Mouse (Mus musculus) stomach, embryonic 16.5 days (tissue): Measurements from ENCODE around the gene Ankrd24. TPM values are rescaled to one million over a fixed set of nuclear protein-coding genes. Genes with fewer than 3 reads are reported as not detected.

Experiments
- ATAC-seq: fragments of 200-750 bp; cut with Nextera tagmentation; 2 replicates; pipeline ENCODE4 v1.8.0; 2017; ENCODE audit warnings: moderate number of reproducible peaks, moderate TSS enrichment; ENCODE audit not compliant: insufficient read depth, low FRiP score
- H3K27ac ChIP-seq: fragments of 300-500 bp; sonication (generic); 2 replicates; pipeline ENCODE4 v1.5.1; 2014; ENCODE audit warnings: low read length
- H3K27me3 ChIP-seq: fragments of 300-500 bp; sonication (generic); 2 replicates; pipeline ENCODE4 v1.6.1; 2014; ENCODE audit warnings: low read length, control low read depth, mixed read lengths; ENCODE audit not compliant: control insufficient read depth, insufficient read depth
- H3K36me3 ChIP-seq: fragments of 300-500 bp; sonication (generic); 2 replicates; pipeline ENCODE4 v1.6.1; 2014; ENCODE audit warnings: low read length; ENCODE audit not compliant: control insufficient read depth, insufficient read depth
- H3K4me1 ChIP-seq: fragments of 300-500 bp; sonication (generic); 2 replicates; pipeline ENCODE4 v1.6.1; 2014; ENCODE audit warnings: low read length, control low read depth, mixed read lengths; ENCODE audit not compliant: control insufficient read depth, insufficient read depth
- H3K4me2 ChIP-seq: fragments of 300-500 bp; sonication (generic); 2 replicates; pipeline ENCODE4 v1.6.1; 2014; ENCODE audit warnings: low read depth, low read length, mixed read lengths
- H3K4me3 ChIP-seq: fragments of 300-500 bp; sonication (generic); replicated peaks from 2 replicates; pipeline ENCODE4 v1.5.1; 2014; ENCODE audit warnings: mild to moderate bottlenecking, low read length
- H3K9ac ChIP-seq: fragments of 300-500 bp; sonication (generic); 2 replicates; pipeline ENCODE4 v1.6.1; 2014; ENCODE audit warnings: low read length
- H3K9me3 ChIP-seq: fragments of 300-500 bp; sonication (generic); replicated peaks from 2 replicates; pipeline ENCODE4 v1.6.1; 2016; ENCODE audit warnings: low read length, control low read depth; ENCODE audit not compliant: control insufficient read depth
- WGBS: fragments of 180-500 bp; shearing (Covaris S2); extraction: QIAGEN DNeasy Blood & Tissue Kit; methylation state at CpG from one replicate; pipeline ENCODE4 v1.1.7; 2014; 5-methylcytosine and 5-hydroxymethylcytosine counted together
- polyA plus RNA-seq: library from polyadenylated mRNA; unstranded; fragments of >200 nt; fragmentation: Nextera tagmentation; extraction: Ambion mirVana; gene quantifications from 2 replicates; pipeline ENCODE4 v1.2.1, GENCODE M21; 2015

Ankrd24 gene
- polyA plus RNA-seq, 1 experiment from 2014 or later: 11.1 TPM

DNA sequence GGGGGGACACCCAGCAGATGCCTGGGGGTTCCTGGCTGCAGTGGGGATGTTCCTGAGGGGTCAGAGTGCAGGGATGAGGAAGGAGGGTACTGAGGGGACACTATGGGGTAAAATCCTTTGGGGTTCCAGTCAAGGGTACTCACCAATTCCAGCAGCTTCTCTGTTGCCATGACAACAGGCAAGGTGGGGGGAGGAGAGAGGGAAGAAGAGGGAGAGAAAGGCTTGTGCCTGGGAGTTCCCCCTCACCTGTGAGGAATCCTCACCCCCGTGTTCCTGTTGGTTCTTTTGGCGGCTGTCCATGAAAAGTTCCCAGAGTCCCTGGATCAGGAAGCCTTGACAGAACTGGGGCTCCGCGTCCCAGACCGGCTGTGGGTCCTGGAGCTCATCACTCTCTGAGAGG is 32.7 kb upstream of the Ankrd24 start:
- Histone ChIP-seq H3K4me1 (peaks cover 26% of the 10 kb centered on the region), H3K4me3 (no peak overlapping the region), H3K9ac (no peak overlapping the region), H3K36me3 (no peaks in the 10 kb centered on the region), H3K9me3 (no peaks in the 10 kb centered on the region), H3K4me2 (no peak overlapping the region), H3K27ac (0 out of 2 replicates have a peak overlapping the region, but pooled peaks have one; percentile 73), H3K27me3 (peaks cover 3% of the 10 kb centered on the region)
- WGBS: 31% methylated on average over 5 of the region's 5 CpGs
- ATAC-seq: no peak

DNA sequence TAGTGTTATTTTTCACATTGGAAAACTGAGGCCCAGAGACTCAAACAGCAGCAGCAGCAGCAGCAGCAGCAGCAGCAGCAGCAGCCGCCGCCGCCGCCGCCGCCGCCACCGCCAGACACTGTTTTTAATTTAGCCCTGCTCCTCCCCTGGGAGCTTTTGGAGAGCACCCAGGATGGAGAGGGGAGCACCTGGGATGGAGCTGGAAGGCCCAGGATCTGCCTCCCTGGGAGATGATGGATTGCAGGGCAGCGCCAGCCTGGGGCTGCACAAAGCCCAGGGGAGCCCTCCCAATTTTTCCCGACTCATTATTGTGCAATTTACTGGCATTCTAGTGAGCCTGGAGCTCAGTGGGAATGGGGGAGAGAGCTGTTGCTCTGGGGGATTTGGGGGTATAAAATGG is 31.7 kb upstream of the Ankrd24 start:
- ATAC-seq: no peak
- Histone ChIP-seq H3K4me3 (peak overlapping the region; percentile 35), H3K27me3 (peaks cover 3% of the 10 kb centered on the region), H3K4me1 (peaks cover 35% of the 10 kb centered on the region), H3K36me3 (no peaks in the 10 kb centered on the region), H3K9me3 (no peaks in the 10 kb centered on the region), H3K27ac (peak overlapping the region; percentile 73), H3K9ac (peak overlapping the region; percentile 65), H3K4me2 (peak overlapping the region; percentile 50)
- WGBS: 5% methylated on average over 10 of the region's 10 CpGs

DNA sequence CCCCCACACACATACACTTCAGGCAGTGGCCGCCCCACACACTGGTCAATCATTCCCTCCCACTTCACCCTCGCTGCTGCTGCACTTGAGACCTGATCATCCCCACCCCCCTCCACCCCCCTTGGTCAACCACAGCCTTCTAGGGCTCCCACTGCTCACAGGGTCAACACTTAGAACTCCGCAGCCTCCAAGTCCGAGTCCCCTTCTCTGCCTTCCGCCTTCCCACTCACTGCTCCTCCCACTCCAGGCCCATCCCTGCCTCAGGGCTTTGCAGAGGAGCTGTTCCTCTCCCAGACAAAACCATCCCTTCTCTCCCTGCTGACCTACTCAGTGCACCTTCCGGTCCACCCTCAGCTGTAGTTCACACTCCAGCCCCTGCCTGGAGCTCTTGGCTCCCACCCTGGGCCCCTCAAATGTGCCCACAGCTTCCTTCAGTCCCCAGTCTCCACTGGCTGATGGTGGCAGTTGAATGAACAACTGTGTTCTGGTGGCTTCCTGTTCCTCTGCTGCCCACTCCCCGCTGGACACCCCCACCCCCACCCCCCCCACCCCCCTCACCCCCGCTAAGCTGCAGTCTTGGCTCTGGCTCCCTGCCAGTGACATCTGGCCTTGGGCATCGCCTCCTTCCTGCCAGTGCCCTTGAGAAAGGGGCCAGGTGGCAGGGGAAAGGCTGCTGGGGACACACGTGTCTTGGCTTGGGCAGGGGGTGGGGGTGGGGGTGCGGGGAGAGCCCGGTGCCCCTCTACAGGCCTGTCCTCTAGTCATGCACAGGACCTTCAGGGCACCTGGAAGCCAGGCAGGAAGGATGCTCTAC is 31.0 kb upstream of the Ankrd24 start:
- peaks cover 3% of the 10 kb centered on the region for H3K27me3 ChIP-seq
- H3K9me3 ChIP-seq: no peaks in the 10 kb centered on the region
- no peaks in the 10 kb centered on the region for H3K36me3 ChIP-seq
- peak overlapping the region; percentile 73 for H3K27ac ChIP-seq
- peak overlapping the region; percentile 65 for H3K9ac ChIP-seq
- ATAC-seq: peak; percentile 62
- peak overlapping the region; percentile 50 for H3K4me2 ChIP-seq
- H3K4me1 ChIP-seq: peaks cover 36% of the 10 kb centered on the region
- H3K4me3 ChIP-seq: peak overlapping the region; percentile 35
- 5% methylated on average over 11 of the region's 12 CpGs for WGBS

DNA sequence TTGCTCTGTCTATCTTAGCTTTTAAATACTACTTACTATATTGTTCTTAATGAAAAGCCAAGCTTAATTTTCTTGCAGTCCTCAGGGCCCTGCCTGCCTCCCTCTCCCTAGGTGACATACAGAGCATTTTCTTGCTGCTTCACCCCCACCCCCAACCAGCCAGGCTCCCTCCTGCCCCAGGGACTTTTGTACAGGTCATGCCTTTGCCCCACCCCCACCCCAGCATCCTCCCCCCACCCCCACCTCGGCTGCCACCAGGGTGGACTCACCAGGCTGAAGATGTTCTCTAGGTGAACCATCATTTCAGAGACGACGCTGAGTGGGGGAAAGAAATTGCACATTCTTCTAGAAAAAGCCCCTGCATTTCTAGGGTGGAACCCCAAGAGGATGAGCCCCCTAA is 30.0 kb upstream of the Ankrd24 start:
- H3K9ac ChIP-seq: no peak overlapping the region
- no peak for ATAC-seq
- H3K9me3 ChIP-seq: no peaks in the 10 kb centered on the region
- no peak overlapping the region for H3K4me2 ChIP-seq
- H3K4me3 ChIP-seq: no peak overlapping the region
- peaks cover 43% of the 10 kb centered on the region for H3K4me1 ChIP-seq
- no peak overlapping the region for H3K27ac ChIP-seq
- WGBS: 42% methylated on average over 3 of the region's 3 CpGs
- no peaks in the 10 kb centered on the region for H3K36me3 ChIP-seq
- peaks cover 3% of the 10 kb centered on the region; the same call in 1 of the 2 replicates for H3K27me3 ChIP-seq

- Histone ChIP-seq H3K4me3 (no peak overlapping the region), H3K4me2 (no peak overlapping the region), H3K4me1 (peaks cover 43% of the 10 kb centered on the region), H3K27ac (no peak overlapping the region), H3K9ac (no peak overlapping the region), H3K36me3 (no peaks in the 10 kb centered on the region), H3K27me3 (peaks cover 3% of the 10 kb centered on the region; the same call in 1 of the 2 replicates), H3K9me3 (no peaks in the 10 kb centered on the region)
- ATAC-seq: no peak
- 36% methylated on average over 6 of the region's 6 CpGs for WGBS
These were observed 29.5 kb upstream of the Ankrd24 start for GRCm38 (mm10) chr10:81598871-81599270.

GRCm38 (mm10) chr10:81599630-81600029 is 28.7 kb upstream of the Ankrd24 start:
- Histone ChIP-seq H3K27me3 (no peaks in the 10 kb centered on the region), H3K4me1 (peaks cover 43% of the 10 kb centered on the region), H3K27ac (no peak overlapping the region), H3K9me3 (no peaks in the 10 kb centered on the region), H3K4me3 (no peak overlapping the region), H3K9ac (no peak overlapping the region), H3K4me2 (no peak overlapping the region), H3K36me3 (no peaks in the 10 kb centered on the region)
- WGBS: 63% methylated on average over 5 of the region's 5 CpGs
- ATAC-seq: no peak

DNA sequence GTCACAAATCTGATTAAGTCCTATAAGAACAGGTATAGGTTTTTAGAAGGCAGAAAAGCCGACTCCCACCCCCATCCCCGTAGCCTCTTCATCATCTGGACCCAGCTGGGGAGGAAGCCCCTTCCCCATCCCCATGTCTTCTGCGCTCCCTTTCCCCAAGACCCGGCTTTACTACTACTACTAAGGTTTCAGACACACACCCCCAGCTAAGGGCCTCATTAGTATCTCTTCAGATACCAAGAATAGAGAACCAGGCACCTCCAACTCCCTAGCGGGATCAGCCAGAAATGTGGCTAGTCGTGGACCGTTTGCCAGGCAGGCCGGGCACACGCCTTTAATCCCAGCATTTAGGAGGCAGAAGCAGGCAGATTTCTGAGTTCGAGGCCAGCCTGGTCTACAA is 28.2 kb upstream of the Ankrd24 start:
- no peak for ATAC-seq
- whole genome bisulfite sequencing: 51% methylated on average over 10 of the region's 10 CpGs
- Histone ChIP-seq H3K27ac (0 out of 2 replicates have a peak overlapping the region, but pooled peaks have one; percentile 16), H3K27me3 (no peaks in the 10 kb centered on the region), H3K4me1 (peaks cover 47% of the 10 kb centered on the region), H3K9me3 (no peaks in the 10 kb centered on the region), H3K9ac (no peak overlapping the region), H3K4me3 (no peak overlapping the region), H3K36me3 (no peaks in the 10 kb centered on the region), H3K4me2 (no peak overlapping the region)

DNA sequence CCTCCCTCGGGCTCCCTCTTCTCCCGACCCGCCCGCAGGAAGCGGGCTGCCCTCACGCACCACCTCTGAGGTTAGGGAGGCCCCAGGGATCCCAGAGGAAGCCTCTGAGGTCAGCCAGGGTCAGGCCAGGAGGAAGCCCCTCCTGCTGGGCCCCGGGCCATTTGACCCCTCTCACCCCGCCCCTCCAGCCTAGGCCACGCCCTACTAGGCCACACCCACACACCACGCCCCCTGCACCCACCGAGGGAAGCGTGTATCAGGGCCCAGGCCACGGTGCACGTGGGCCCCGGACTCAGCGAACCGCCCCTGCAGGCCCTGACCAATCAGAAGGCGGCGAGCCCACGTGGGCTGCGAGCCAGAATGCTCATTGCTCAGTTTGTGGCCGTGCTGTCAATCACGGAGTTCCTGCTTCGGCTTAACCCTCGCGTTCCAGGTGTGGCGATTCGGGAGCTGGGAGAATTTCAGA is 27.6 kb upstream of the Ankrd24 start, which contains the start of gene Tle6:
Gene Tle6, minus strand, starts transcription at position 336 of the 466 bp plus-strand sequence.
- H3K4me3 ChIP-seq: peak within 1 kb of the TSS; percentile 33

DNA sequence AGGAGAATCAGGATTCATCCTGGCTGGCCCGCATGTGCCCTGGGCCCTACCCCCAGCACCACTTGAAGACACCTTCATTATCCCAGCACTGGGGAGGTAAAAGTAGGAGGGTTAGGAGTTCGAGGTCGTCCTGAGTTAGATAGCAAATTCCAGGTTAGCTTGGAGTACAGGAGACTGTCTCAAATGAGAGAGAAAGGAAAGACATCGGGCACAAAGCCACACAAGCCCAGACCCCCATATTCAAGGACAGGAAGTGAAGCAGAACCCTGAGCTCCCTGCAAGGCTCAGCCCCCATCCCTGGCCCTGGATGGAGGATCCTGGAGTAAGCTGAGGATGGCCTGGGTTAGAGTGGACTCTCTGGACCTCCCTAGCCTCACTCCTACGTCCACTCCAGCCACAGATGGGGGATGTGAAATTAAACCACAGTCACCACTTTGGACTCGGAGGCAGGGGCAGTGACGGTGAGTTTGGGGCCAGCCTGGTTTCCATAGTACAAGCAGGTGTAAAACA is 26.9 kb upstream of the Ankrd24 start:
- WGBS: 31% methylated on average over 7 of the region's 7 CpGs
- H3K4me1 ChIP-seq: peaks cover 41% of the 10 kb centered on the region
- H3K27me3 ChIP-seq: no peaks in the 10 kb centered on the region
- no peaks in the 10 kb centered on the region for H3K36me3 ChIP-seq
- H3K4me3 ChIP-seq: peak overlapping the region; percentile 33
- peak overlapping the region; percentile 31; the same call in 1 of the 2 replicates for H3K9ac ChIP-seq
- H3K9me3 ChIP-seq: no peaks in the 10 kb centered on the region
- peak overlapping the region; percentile 58 for H3K4me2 ChIP-seq
- peak overlapping the region; percentile 12; the same call in 1 of the 2 replicates for H3K27ac ChIP-seq
- no peak for ATAC-seq

More for the DNA sequence above, 27.6 kb upstream of the Ankrd24 start, which contains the start of gene Tle6:
- Histone ChIP-seq H3K4me1 (peaks cover 45% of the 10 kb centered on the region), H3K9ac (peak within 1 kb of the TSS; percentile 51), H3K27me3 (no peaks in the 10 kb centered on the region), H3K27ac (peak within 1 kb of the TSS; percentile 53), H3K36me3 (no peaks in the 10 kb centered on the region), H3K4me2 (peak within 1 kb of the TSS; percentile 58), H3K9me3 (no peaks in the 10 kb centered on the region)
- 0% methylated on average over 28 of the region's 28 CpGs for WGBS
- peak; percentile 89 for ATAC-seq
